Mouse (Mus musculus): Measurements from ENCODE around the gene Pde6h.

The Pde6h gene

DNA sequence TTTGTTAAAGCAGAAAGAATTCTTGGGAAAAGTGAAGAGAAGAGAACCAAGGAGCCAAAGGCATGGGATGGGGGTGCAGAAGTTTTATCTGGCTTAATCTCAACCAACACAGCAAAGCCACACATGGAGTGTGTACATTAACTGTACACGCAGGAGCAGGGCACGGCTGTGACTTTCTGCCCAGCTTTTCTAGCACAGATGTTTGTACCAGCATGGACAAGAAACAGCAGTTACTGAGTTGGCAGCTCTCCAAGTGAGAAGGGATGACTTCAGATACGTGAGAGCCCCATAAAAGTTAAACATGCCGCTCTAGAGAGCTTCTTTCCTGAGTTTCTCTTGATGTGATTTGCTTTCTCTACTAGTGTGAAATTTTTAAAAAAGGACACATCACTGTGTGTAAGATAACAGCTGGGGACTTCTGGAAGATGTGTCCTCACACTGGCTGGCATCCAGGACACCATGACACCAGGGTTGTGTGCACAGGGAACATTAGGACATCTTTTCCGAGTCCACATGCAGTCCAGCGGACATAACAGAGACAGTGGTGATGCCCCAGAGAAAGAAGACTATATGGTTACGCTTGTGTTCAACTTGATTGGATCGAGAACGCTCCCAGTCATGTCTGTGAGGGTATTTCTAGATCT, 13.3 kb upstream of the Pde6h start:
- intact Hi-C loops (cut with DNase I) = no loop called here

DNA sequence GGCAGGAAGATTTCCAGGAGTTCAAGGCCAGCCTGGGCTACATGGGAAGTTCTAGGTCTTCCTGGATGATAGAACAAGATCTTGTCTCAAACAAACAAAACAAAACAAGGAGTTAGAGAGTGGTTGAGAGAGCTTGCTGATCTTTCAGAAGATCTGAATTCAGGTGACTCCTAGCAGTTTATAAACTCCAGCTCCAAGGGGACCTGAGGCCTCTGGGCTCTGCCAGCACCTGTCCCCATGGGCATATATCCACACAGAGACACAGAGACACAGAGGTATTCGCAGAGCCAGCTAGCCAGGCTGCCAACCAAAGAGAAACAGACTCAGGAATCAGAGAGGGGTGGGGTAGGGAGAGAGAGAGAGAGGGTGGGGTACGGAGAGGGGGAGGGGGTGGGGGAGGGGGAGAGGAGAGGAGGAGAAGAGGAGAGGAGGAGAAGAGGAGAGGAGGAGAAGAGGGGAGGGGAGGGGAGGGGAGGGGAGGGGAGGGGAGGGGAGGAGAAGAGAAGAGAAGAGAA, 10.8 kb upstream of the Pde6h start:
- intact Hi-C loops (cut with DNase I) = no loop called here

DNA sequence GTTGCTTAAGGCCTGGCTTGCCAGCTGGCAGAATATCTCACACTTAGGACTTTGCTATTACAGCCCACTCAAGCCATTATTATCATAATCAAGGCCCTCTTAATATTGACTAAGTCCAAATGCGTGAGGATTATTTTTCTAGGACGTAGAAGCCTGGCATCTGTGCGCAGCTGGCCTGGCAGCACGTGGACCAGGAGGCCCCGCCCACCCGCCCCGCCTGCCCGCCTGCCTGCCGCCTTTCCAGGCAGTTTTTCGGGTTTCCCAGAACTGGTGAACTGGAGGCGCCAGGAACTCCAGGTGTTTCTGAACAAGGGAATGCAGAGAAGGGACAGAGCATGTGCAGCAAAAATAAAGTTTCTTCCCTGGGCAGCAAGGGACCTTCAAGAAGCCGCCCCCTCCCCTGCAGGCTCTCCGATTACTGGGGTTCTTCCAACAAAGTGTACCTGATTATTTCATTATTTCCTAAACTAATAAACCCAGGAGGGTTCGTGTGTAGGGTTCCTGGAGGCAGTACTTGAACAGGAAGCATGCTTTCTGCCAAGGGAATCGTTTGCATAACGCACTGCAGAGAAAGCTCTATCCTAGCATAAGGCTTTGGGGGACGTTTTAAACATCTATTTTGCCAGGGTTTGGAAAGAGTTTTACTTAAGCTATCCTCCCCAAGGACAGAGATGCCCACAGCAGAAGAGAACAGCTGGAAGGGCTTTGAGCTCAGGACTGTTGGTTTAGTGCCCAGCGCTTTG, 10.1 kb upstream of the Pde6h start:
- intact Hi-C loops (cut with DNase I) = no loop called here

DNA sequence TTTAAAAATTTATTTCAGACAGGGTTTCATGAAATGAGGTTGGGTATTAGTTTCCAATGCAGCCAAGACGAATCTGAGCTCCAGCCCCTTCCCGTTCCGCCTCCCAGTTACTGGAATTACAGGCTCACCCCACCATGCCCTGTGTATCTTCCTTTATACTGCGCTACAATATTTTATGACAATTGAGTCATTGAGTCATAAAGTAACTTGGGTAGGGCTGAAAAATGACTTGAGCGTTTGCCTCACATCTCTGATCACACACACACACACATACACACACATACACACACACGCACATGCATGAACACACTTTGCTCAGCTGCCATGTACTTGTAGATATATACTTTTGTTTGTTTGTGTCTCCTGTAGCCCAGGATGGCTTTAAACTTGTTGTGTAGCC, 9.4 kb upstream of the Pde6h start:
- intact Hi-C loops (cut with DNase I) = no loop called here

DNA sequence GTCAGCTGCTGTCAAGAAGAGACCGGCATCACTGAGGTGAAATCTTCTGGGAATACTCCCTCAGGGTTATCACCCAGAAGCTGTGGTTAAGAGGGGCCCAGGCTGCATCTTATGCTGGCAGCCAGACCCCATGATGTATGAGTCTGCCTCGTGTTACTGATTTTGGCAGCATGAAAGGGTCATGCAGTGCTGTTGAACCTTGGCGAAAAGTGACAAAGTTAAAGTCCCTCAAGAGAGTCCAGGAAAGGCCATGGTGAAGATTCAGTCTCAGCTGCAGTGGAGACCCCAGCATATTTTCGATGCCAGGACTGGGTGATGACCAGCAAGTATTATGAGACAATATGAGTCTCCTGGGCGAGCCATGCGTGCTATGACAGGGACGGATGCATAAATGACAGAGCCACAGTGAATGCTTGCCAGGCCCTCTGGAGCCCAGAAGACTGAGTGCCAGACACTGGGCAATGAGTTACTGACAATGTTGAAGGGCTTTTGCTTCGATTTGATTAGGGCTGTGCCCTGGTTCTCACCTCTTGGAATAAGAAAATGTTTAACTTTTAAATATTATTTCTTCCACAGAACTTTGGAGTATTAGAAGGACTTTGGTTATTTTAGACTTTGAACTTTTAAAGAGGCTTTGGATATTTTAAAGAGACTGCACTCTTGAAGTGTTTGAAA, 7.8 kb upstream of the Pde6h start:
- intact Hi-C loops (cut with DNase I) = no loop called here

DNA sequence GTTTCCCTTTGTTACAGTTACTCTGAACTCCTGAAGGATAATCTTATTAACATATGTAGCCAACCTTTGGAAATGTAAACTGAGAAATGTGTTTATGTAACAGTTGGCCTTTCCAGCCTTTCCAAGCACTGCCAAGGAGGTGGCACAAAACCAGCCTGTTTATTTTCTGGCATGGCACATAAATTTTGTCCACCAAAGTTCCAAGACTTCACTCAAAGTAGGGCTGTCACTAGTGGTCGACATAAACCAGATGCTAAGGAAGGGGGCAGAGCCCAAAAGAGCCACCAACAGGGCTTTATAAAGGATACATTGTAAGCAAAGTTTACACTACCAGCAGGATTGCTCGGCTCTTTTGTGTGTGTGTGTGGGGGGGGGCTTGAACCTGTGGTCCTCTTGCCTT, 5.7 kb upstream of the Pde6h start:
- intact Hi-C loops (cut with DNase I) = no loop called here

DNA sequence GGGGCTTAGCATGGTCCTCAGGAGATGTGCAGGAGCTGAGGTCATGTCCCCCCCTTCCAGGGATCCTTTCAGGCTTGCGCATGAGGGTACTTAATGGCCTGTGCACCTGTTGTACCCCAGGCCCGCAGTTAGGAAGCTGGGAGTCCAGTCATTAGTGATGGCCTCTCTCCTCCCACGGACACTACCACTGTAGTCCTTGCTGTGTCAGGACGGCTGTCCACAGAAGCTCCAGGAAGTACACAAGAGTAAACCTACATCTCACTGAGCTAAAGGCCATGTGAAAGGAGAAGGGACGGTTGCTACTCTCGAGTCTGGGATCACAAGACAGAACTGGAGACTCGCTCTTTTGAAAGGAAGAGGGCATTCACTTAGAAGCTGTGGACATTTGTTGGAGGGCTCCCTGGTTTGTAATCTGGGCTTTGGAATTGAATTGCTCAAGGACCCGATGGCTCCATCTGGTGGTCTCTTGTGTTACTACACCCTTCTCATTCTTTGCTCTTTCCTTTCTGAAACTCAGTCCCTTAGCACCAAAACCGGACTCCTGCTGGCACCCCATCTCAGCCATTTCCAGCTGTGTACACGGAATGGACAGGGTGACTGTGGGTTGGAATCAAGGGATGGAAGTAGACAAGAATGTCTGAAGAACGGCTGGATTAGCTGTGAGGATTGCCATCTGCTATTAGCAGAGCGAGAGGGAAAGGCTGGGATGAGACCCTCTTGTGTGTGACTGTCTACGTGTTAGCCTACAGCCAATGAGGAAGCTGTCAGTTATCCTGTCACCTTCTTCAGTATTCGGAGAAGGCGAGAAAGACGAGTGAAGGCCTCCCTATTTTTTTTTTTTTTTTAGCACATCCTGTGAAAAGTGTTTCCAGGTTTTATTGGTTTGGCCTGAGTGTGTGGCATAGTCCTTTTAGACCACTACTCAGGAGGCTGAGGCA, 3.0 kb upstream of the Pde6h start:
- intact Hi-C loops (cut with DNase I) = loop anchor here (1.0 to 5.0 kb wide), 3 partner anchors 42 to 62 kb away; no protein-coding TSS in a partner anchor

DNA sequence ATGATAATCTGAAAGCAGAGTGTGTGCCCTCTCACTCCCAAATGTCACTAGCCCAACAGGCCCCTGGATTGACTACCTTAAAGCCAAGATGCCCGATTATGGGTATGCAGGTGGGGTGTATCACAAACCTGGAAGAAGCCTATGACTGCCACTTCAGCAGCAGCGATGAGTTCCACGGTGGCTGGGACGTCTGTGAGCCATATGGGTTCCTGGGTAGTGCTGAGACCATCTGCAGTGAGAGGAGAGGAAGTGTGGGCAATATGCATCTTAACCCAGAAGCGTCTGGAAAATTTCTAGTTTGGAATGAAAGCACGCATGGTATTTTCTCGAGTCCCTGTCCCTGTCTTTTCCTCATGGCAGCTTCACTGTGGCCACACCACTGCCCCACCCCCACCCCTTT, 2.0 kb upstream of the Pde6h start:
- intact Hi-C loops (cut with DNase I) = loop anchor here (5.0 kb wide), 2 partner anchors 41 to 61 kb away; no protein-coding TSS in a partner anchor

DNA sequence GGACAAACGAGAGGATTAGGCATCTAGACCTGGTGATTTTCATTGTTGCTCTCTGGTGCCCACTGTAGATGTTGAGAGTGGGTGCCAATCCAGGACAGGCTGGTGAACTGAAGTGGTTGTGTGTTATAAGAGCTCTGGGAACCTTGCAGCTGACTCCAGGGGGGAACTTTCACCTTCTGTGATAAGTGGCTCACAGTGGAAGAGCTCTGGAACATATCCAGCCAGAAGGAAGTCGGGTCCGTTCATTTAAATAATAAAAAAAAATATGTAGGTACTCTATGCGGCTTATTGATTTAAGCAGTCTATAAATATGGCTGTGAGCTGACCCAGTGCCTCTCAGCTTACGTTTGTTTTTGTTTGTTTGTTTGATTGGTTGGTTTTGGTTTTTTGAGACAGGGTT, 1.6 kb upstream of the Pde6h start, which contains the start of gene Erp27:
Gene Erp27, minus strand, starts transcription at position 101 of the 400 bp plus-strand sequence.
- intact Hi-C loops (cut with DNase I) = loop anchor here (5.0 kb wide), 2 partner anchors 40 to 60 kb away; no protein-coding TSS in a partner anchor

DNA sequence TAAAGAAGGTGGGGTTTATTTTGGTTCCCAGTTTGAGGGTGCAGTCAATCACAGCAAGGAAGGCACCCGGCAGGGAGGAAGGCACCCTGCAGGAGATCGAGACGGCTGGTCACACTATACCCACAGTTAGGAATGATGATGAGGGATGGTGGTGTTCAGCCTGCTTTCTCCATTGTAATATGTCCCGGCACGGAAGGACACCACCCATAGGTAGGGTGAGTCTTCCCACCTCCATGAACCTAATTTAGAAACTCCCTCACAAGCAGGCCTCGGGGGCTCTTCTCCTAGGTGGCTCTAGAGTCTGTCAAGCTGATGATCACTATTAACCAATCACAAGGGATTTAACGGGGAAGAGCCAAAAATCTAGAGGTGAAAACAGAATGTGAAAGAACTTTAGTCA, 761 bp upstream of the Pde6h start:
- intact Hi-C loops (cut with DNase I) = loop anchor here (5.0 kb wide), 2 partner anchors 39 to 59 kb away; no protein-coding TSS in a partner anchor

DNA sequence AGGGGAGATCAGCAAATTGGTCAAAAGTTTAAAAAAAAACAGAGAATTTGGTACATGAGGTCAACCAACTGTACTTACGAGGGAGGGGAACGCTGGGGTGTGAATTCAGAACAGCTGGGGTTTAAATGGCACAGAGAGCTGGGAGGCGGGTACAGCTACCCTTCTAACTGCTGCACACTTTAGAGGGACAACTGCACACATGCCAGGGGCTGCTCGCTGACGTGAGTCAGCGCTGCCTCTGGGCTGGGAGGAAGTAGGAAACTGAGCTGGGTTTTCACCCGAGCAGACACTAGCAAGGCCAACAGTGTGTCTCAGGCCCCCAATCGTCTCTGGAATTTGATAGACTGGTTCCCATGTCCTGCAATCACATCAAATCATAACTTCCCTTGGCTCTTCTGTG, 1.4 kb downstream of the Pde6h start:
- intact Hi-C loops (cut with DNase I) = no loop called here

DNA sequence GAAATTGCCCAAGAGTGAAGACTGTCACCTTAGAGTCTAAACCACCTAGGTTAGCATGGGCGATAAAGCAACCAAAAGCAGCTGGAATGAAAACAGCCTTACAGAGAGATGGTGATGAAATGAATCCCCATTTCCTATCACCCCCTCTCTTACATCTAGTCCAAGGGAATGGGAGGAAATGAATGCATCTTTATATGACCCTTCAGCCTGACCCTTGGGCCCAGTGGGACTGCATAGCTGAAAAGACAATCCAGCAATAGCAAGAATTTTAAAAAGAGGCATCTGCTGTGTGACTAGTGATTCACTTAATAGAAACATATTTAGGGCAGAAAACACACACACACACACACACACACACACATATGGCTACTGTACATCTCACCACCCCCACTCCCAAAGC, 4.0 kb downstream of the Pde6h start:
- intact Hi-C loops (cut with DNase I) = no loop called here

DNA sequence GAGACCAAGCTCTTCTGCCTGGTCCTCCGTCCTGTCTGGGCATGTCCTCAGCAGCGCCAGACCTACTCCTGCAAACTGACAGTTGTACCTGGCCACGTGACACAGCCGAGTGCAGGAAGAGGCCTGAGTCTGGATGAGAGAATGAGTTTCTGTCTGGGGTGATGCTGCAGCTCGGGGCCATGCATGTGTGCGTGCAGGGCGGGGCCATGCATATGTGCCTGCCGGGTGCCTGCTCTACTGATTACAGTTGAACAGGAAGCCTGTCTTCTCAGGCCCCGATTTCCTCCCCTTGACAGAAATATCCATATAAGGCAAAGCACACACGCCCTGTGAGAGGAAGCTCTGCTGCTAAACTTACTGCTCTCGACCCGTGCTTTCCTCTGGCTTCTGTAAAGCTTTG, 7.0 kb downstream of the Pde6h start:
- intact Hi-C loops (cut with DNase I) = no loop called here

DNA sequence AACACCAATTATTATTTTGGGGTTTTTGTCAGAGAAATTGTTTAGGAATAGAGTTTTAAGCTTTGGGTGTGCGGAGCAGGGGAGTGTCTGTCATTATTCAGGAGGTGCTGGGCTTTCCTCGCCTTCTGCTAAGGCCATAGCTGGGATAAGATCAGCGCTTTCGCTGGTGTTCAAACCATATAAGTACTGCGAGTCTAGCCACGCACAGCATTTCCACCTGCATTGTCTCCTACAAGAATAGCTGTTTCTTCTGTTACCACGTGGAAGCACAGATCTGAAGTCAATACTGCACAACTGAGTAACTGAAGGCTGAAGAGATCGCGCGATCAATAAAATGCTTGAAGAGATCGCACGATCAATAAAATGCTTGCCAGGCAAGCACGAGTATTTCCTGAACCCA, 7.6 kb downstream of the Pde6h start:
- intact Hi-C loops (cut with DNase I) = no loop called here

DNA sequence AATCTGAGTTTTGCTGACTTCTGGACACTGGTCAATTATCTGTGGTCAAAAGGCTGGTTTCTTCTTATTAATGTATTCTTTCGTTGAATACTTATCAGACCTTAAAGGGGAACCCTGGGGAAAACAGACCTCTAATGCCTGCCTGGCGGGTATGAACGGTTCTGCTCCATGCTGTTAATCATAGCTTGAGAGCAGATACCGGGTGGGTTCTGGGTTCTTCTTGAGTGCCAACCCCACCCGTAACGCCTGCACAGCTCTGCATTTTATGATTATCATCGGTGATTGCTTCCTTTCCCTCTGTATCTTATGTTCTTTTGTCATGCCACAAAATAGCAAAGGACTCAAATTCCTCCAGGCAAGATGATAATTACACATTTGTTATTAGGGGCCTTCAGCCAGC, 10.4 kb downstream of the Pde6h start:
- intact Hi-C loops (cut with DNase I) = no loop called here

DNA sequence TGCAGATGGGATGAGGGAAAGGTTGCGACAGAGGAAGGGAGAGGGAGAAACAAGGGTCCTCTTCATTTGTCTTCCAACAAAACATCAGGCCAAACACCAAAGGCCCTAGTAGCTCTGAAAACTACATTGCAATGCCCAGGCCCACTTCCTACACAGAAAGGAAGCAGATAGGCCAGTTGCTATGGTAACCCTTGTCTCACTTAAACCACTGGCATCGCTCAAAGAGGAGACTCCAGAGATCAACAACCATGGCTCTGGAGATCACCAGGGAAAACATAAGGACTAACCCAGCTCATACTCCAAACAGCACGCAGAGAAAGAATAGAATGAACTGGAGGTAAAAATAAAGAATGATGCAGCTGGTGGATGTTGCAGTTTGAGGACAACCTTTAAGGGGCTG, 11.6 kb downstream of the Pde6h start:
- intact Hi-C loops (cut with DNase I) = no loop called here

DNA sequence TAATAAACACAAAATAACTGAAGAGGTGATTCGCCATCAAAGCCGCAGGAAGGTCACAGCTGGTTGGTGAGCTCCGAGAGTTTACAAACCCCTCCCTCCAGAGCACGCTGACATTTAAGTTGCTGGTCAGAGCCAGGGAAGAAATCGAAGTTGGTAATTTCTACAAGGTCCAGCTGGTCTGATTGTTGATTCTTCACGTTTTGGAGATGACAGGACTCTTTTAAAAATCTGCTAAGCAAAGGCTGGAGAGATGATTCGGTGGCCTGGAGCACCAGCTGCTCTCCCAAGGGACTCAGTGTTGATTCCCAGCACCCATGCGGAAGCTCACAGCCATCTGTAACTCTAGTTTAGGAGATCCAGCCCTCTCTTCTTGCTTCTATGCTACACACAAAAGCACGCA, 12.7 kb downstream of the Pde6h start:
- intact Hi-C loops (cut with DNase I) = no loop called here

DNA sequence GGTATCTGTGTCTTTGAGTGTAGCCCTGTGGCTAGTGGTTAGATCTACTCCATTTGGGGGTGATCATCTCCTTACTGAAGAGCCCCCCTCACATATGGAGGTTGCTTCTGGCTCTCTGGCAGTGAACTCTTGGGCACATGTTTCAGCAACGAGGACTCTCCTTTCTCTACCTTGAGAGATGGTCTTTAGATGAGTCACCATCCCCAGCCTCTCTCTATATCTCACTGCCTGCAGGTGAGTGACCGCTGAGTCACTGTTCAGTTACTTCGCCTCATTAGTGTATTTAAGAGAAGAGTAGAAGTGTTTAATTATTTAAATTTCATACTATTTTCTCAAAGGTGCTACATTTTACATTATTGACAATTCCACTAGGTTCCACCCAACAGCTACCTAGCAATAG, 13.5 kb downstream of the Pde6h start:
- intact Hi-C loops (cut with DNase I) = no loop called here

DNA sequence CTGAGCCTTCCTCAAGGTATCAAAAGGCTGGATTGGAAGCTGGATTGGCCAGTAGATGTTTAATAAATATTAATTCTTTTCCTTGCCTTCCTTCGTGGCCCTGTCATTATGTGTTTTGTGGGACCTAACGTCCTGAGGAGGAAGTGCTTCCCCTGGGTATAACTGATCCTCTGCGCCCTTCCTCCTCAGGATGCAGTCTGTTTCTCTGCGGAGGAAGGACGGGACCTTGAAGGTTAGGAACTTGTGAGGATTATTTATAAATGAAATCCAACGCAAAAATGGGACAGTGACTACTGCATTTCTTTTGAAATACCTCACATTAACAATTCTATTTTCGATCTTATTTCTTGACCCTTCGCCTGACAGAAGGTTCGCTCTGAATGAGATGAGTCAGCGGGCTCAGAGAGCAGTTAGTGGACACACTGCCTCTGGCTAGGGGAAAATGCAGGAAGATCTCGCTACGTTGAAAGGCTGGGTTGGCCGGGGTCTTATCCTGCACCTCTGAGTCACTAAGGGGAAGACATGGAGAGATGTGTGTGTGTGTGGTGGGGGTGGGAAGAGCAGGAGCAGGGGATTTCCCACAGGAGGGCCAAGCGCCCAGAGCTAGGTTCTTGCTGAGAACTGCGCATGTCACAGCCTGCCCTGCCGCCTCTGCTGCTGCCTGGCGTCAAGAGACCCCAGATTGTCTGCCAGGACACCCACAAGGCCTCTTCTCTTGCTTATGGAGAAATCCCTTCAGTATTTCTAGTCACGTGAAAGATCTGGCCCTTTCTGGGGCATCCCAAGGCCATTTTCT, 14.9 kb downstream of the Pde6h start:
- intact Hi-C loops (cut with DNase I) = no loop called here

Data from adrenal gland (tissue).